Mouse (Mus musculus) lung, adult 2 months (tissue): ENCODE measurements around the gene Traf7.

ENCODE experiments used
- CTCF ChIP-seq: fragments of 200-500 bp; IDR thresholded peaks from 2 replicates; pipeline ENCODE4 v1.5.1; 2011; ENCODE audit warnings: mild to moderate bottlenecking, low read length, control low read depth; ENCODE audit not compliant: insufficient read depth
- POLR2A ChIP-seq: fragments of 200-500 bp; IDR thresholded peaks from 2 replicates; pipeline ENCODE4 v1.6.1; 2011; ENCODE audit warnings: low read depth, mild to moderate bottlenecking, control low read depth, low read length, borderline replicate concordance; ENCODE audit errors: extremely low read depth

DNA sequence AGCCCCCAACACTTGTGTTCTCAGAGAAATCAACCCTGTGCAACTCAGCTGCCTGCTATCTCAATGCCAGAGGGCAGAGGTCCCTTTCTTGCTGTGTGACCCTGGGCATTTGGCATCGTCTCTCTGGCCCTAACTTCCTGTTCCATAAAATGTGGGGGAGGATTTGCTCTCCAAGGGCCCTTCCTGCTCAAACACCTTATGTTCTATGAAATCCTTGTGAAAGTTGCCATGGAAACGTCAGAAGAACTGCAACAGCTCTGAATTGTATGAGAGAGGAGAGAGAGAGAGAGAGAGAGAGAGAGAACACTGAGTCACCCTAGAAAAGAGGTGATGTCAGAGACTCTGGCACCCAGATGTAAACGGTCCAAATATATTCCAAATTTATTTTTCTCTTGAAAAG lies 9.8 kb upstream of the Traf7 start:
- TF ChIP-seq POLR2A: no peak
- no peak for TF ChIP-seq CTCF
